Mouse (Mus musculus) lung, adult 2 months (tissue): ENCODE data around the gene Gpr108.

ENCODE experiments used
- CTCF ChIP-seq: fragments of 200-500 bp; IDR thresholded peaks from 2 replicates; pipeline ENCODE4 v1.5.1; 2011; ENCODE audit warnings: mild to moderate bottlenecking, low read length, control low read depth; ENCODE audit not compliant: insufficient read depth
- POLR2A ChIP-seq: fragments of 200-500 bp; IDR thresholded peaks from 2 replicates; pipeline ENCODE4 v1.6.1; 2011; ENCODE audit warnings: low read depth, mild to moderate bottlenecking, control low read depth, low read length, borderline replicate concordance; ENCODE audit errors: extremely low read depth

DNA sequence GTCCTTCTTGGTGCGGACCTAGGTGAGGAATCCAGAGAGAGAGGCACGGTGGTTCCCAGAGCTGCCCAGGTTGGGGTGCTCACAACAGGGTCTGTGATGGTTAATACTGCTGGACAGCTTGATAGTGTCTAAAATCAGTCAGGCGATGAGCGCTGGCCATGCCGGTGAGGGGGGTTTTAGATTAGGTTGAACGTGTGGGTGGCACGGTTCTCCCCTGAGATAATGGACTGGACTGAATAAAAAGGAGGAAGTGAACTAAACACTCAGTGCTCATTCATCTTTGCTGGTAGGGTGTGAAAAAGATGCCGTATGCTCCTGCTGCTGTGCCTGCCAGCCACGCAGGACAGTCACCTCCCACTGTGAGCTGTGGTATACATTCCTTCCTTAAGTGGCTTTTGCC, 24.9 kb downstream of the Gpr108 start:
- no peak for TF ChIP-seq CTCF
- no peak for TF ChIP-seq POLR2A
